Mouse (Mus musculus) heart, postnatal 0 days (tissue): ENCODE measurements around the gene Dclk1. TPM values are rescaled to one million over a fixed set of nuclear protein-coding genes. Genes with fewer than 3 reads are reported as not detected.

Experiments used
- ATAC-seq: fragments of 200-750 bp; cut with Nextera tagmentation; 2 replicates; pipeline ENCODE4 v1.8.0; 2017; ENCODE audit warnings: low read depth, moderate number of reproducible peaks, moderate library complexity; ENCODE audit not compliant: insufficient read depth
- DNase-seq: peaks from one replicate; pipeline ENCODE4 v3.0.0-alpha.2; 2016; ENCODE audit warnings: low spot score
- H3K27ac ChIP-seq: fragments of 300-500 bp; sonication (generic); 2 replicates; pipeline ENCODE4 v1.5.1; 2014; ENCODE audit warnings: low read depth, mild to moderate bottlenecking
- H3K27me3 ChIP-seq: fragments of 300-500 bp; sonication (generic); 2 replicates; pipeline ENCODE4 v1.6.1; 2014; ENCODE audit warnings: low read length, mixed read lengths; ENCODE audit not compliant: control insufficient read depth, insufficient read depth
- H3K36me3 ChIP-seq: fragments of 300-500 bp; sonication (generic); replicated peaks from 2 replicates; pipeline ENCODE4 v1.6.1; 2014; ENCODE audit warnings: low read length, mixed read lengths; ENCODE audit not compliant: control insufficient read depth, insufficient read depth
- H3K4me1 ChIP-seq: fragments of 300-500 bp; sonication (generic); 2 replicates; pipeline ENCODE4 v1.6.1; 2014; ENCODE audit warnings: antibody characterized with exemption; ENCODE audit not compliant: control insufficient read depth, insufficient read depth
- H3K4me2 ChIP-seq: fragments of 300-500 bp; sonication (generic); 2 replicates; pipeline ENCODE4 v1.6.1; 2014; ENCODE audit warnings: low read depth, mild to moderate bottlenecking, low read length, moderate library complexity
- H3K4me3 ChIP-seq: fragments of 300-500 bp; sonication (generic); 2 replicates; pipeline ENCODE4 v1.5.1; 2014; ENCODE audit warnings: low read depth, low read length
- H3K9ac ChIP-seq: fragments of 300-500 bp; sonication (generic); replicated peaks from 2 replicates; pipeline ENCODE4 v1.6.1; 2014; ENCODE audit warnings: low read depth, low read length, mixed read lengths
- H3K9me3 ChIP-seq: fragments of 300-500 bp; sonication (generic); replicated peaks from 2 replicates; pipeline ENCODE4 v1.6.1; 2016; ENCODE audit warnings: low read length; ENCODE audit not compliant: control insufficient read depth
- CTCF ChIP-seq: IDR thresholded peaks from 2 replicates; pipeline ENCODE4 v1.5.1; 2016; ENCODE audit warnings: antibody characterized with exemption, control low read depth, low read depth
- EP300 ChIP-seq: IDR thresholded peaks from 2 replicates; pipeline ENCODE4 v1.6.1; 2016; ENCODE audit warnings: antibody characterized with exemption, low read depth
- WGBS: fragments of 180-500 bp; shearing (Covaris S2); extraction: QIAGEN DNeasy Blood & Tissue Kit; methylation state at CpG from one replicate; pipeline ENCODE4 v1.1.7; 2014; 5-methylcytosine and 5-hydroxymethylcytosine counted together
- polyA plus RNA-seq: library from polyadenylated mRNA; unstranded; fragments of >200 nt; fragmentation: Nextera tagmentation; extraction: Ambion mirVana; gene quantifications from 2 replicates; pipeline ENCODE4 v1.2.1, GENCODE M21; 2015
- total RNA-seq: library from RNA; depleted of rRNA; stranded (reverse); fragments of >200 nt; gene quantifications from 2 replicates; pipeline ENCODE4 v1.2.3, GENCODE M21; 2014; ENCODE audit warnings: low replicate concordance

Gene Dclk1
- total and polyA plus RNA-seq, 2 experiments from 2014 or later, result 4.9 to 18.7 TPM

DNA sequence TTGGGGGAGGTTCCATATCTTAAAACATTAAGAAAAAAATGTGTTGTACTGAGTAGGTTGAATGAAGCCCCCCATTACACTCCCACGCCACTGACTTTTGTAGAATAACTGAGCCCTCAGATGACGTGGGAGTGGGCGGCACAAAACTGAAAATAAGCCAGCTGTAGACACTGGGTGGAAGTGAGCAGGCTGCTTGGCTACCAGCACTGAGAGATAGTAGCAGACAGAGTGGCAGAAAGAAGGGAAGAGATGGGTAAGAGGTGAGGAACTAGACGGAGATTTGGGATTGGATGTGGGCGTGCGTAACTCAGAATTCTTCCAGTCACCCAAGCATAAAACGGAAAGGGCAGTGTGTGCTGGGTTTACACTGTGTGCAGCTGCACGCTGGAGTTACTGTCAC is 223.6 kb downstream of the Dclk1 start:
- TF ChIP-seq CTCF (no peak), EP300 (no peak)
- WGBS, result 74% methylated on average over 8 of the region's 8 CpGs
- no peak for ATAC-seq
- Histone ChIP-seq H3K27me3 (no peaks in the 10 kb centered on the region), H3K9ac (no peak overlapping the region), H3K4me1 (0 out of 2 replicates have a peak, but pooled peaks cover 3% of the 10 kb centered on the region), H3K36me3 (no peaks in the 10 kb centered on the region), H3K9me3 (no peaks in the 10 kb centered on the region), H3K4me2 (no peak overlapping the region), H3K27ac (no peak overlapping the region), H3K4me3 (no peak overlapping the region)
- DNase-seq, result no peak

DNA sequence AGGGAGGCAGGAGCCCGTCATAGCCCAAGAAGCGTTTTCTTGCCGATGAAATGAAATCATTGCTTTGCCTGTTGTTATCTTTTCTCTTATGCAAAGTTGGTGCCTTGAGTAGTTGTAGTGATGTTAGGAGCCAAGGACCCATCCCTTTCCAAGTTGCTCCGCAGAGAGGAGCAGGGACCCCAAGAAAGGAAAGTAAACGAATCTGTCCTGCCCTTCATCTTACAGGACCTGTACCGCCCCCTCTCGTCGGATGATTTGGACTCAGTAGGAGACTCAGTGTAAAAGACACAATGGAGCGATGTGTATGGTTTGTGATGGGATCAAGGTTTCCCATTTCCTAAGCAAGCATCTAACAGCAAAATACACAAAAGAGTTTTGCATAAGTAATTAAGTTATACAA is 224.2 kb downstream of the Dclk1 start:
- no peak overlapping the region for H3K27ac ChIP-seq

DNA sequence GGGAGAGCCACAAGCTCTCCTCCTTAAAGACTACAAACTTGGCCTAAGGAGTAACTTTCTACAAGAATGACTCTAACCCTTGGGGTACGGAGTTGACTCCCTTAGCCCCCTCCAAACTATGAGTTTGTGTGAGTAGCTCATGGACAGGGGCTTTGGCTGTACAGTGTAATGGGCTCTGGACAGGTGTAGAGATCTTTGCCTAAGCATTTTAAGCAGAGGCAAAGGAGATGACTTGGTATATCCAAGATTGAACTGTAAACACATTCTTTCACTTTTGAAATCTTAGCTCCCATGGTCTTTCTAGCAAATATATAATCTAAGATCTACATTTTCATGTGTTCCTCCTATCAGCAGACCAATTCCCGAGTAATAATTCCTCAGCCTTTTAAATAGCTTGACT is 229.9 kb downstream of the Dclk1 start, which contains the start of gene Gm21954:
TSS of gene Gm21954 (minus strand) at position 101 of the 400 bp plus-strand sequence.
- no peak within 1 kb of the TSS for H3K4me3 ChIP-seq
- H3K36me3 ChIP-seq, result no peaks in the 10 kb centered on the region
- no peak for TF ChIP-seq CTCF
- TF ChIP-seq EP300, result no peak
- no peak for ATAC-seq
- H3K27me3 ChIP-seq, result no peaks in the 10 kb centered on the region
- no peak within 1 kb of the TSS for H3K4me2 ChIP-seq
- no peaks in the 10 kb centered on the region for H3K9me3 ChIP-seq
- H3K4me1 ChIP-seq, result no peaks in the 10 kb centered on the region
- 82% methylated on average over 2 of the region's 2 CpGs for WGBS
- no peak within 1 kb of the TSS for H3K9ac ChIP-seq
- no peak for DNase-seq
- no peak within 1 kb of the TSS for H3K27ac ChIP-seq

More for the DNA sequence above, 224.2 kb downstream of the Dclk1 start:
- 76% methylated on average over 9 of the region's 9 CpGs for WGBS
- H3K36me3 ChIP-seq, result no peaks in the 10 kb centered on the region
- DNase-seq, result no peak
- no peak for ATAC-seq
- H3K9me3 ChIP-seq, result no peaks in the 10 kb centered on the region
- no peak for TF ChIP-seq CTCF
- no peak for TF ChIP-seq EP300
- H3K4me1 ChIP-seq, result 0 out of 2 replicates have a peak, but pooled peaks cover 3% of the 10 kb centered on the region
- H3K4me2 ChIP-seq, result no peak overlapping the region
- H3K27me3 ChIP-seq, result no peaks in the 10 kb centered on the region
- H3K9ac ChIP-seq, result no peak overlapping the region
- H3K4me3 ChIP-seq, result no peak overlapping the region

DNA sequence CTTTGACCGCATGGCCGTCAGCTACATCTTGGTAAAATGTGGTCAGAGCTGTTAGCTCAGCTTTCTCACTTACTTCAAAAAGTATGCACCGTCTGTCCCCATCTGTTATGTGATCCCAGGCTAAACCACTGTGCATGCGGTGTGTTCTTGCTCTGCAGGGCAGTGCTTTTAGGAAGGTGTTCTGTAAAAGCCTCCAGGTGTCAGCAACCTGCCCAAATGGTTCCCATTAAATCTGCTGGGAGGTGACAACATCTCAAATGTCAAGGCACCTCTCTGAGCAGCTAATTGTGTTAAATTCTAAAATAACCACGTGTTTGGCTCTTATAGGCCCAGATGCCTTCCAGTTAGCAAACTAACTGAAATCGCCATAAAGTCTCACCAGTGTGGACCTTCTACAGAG is 231.0 kb downstream of the Dclk1 start:
- ATAC-seq, result no peak
- no peak for DNase-seq
- Histone ChIP-seq H3K27me3 (no peaks in the 10 kb centered on the region), H3K4me2 (no peak overlapping the region), H3K9me3 (no peaks in the 10 kb centered on the region), H3K27ac (no peak overlapping the region), H3K4me1 (no peaks in the 10 kb centered on the region), H3K4me3 (no peak overlapping the region), H3K36me3 (no peaks in the 10 kb centered on the region), H3K9ac (no peak overlapping the region)
- WGBS, result 67% methylated on average over 6 of the region's 6 CpGs
- TF ChIP-seq EP300, result no peak
- no peak for TF ChIP-seq CTCF

DNA sequence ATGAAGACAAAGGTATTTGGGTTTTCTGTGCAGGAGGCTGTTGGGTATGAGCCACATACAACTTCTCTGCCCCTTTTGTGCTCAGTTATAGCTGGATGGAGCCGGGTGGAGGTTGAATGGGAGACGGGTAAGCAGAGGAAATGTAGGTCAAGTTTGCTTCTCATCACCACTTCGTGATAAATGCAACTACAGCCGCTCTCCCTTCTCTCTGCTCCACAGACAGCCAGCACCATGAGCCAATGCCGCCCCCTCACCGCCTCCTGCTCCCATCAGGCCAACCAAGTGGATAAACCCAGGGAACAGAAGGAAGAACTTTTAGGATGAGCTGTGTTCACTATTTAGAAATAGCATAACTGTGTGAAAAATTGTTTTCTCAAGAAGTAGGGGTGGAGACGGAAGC is 234.5 kb downstream of the Dclk1 start:
- no peak for ATAC-seq
- no peaks in the 10 kb centered on the region for H3K4me1 ChIP-seq
- H3K9ac ChIP-seq, result no peak overlapping the region
- H3K36me3 ChIP-seq, result no peaks in the 10 kb centered on the region
- TF ChIP-seq EP300 (no peak), CTCF (no peak)
- WGBS, result 73% methylated on average over 7 of the region's 7 CpGs
- H3K9me3 ChIP-seq, result no peaks in the 10 kb centered on the region
- H3K27me3 ChIP-seq, result no peaks in the 10 kb centered on the region
- no peak overlapping the region for H3K4me2 ChIP-seq
- no peak for DNase-seq
- no peak overlapping the region for H3K4me3 ChIP-seq
- no peak overlapping the region for H3K27ac ChIP-seq

DNA sequence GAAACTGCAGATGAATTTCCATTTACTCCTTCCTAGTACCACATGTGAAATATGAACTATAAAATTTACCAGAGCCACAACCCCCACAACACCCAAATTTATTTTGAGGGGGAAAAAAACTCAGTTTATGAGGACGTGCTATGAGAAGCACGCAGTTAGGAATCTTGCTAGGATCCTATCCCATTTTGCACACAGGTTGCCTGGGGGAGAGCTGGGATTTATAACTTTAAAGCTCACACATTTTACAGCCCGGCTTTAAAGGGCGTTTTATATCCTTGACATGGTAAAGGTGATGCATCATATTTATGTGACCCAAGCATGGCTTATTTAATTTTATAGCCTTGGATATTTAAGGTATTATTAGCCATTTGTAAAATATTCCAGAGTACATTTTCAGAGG is 237.1 kb downstream of the Dclk1 start:
- no peak for TF ChIP-seq CTCF
- TF ChIP-seq EP300, result no peak
- Histone ChIP-seq H3K27ac (no peak overlapping the region), H3K9me3 (no peaks in the 10 kb centered on the region), H3K4me3 (no peak overlapping the region), H3K9ac (no peak overlapping the region), H3K36me3 (no peaks in the 10 kb centered on the region), H3K4me2 (no peak overlapping the region), H3K27me3 (no peaks in the 10 kb centered on the region), H3K4me1 (no peaks in the 10 kb centered on the region)
- ATAC-seq (no peak), DNase-seq (no peak)
- WGBS, result 90% methylated on average over 4 of the region's 4 CpGs
